Mouse (Mus musculus) limb, embryonic 11.5 days (tissue): ENCODE data around the gene Zfp408. TPM values are rescaled to one million over a fixed set of nuclear protein-coding genes. Genes with fewer than 3 reads are reported as not detected.

Experiments
- ATAC-seq: fragments of 200-750 bp; cut with Nextera tagmentation; 2 replicates; pipeline ENCODE4 v1.8.0; 2017; ENCODE audit warnings: low read depth; ENCODE audit not compliant: insufficient number of reproducible peaks, low FRiP score, low TSS enrichment
- DNase-seq: peaks from one replicate; pipeline ENCODE4 v3.0.0-alpha.2; 2015; ENCODE audit warnings: low spot score
- H3K27ac ChIP-seq: fragments of 300-500 bp; sonication (generic); replicated peaks from 2 replicates; pipeline ENCODE4 v1.5.1; 2014; ENCODE audit warnings: low read depth, mild to moderate bottlenecking, low read length
- H3K27me3 ChIP-seq: fragments of 300-500 bp; sonication (generic); 2 replicates; pipeline ENCODE4 v1.6.1; 2014; ENCODE audit warnings: mild to moderate bottlenecking, low read length, mixed read lengths; ENCODE audit not compliant: control insufficient read depth, insufficient read depth
- H3K36me3 ChIP-seq: fragments of 300-500 bp; sonication (generic); 2 replicates; pipeline ENCODE4 v1.6.1; 2014; ENCODE audit warnings: mild to moderate bottlenecking, low read length, moderate library complexity, mixed read lengths; ENCODE audit not compliant: control insufficient read depth, insufficient read depth
- H3K4me1 ChIP-seq: fragments of 300-500 bp; sonication (generic); 2 replicates; pipeline ENCODE4 v1.6.1; 2014; ENCODE audit warnings: low read length, mixed read lengths; ENCODE audit not compliant: control insufficient read depth, insufficient read depth
- H3K4me2 ChIP-seq: fragments of 300-500 bp; sonication (generic); 2 replicates; pipeline ENCODE4 v1.6.1; 2014; ENCODE audit warnings: low read depth, mild to moderate bottlenecking, moderate library complexity; ENCODE audit not compliant: severe bottlenecking
- H3K4me3 ChIP-seq: fragments of 300-500 bp; sonication (generic); 2 replicates; pipeline ENCODE4 v1.5.1; 2014; ENCODE audit warnings: low read depth, low read length
- H3K9ac ChIP-seq: fragments of 300-500 bp; sonication (generic); 2 replicates; pipeline ENCODE4 v1.6.1; 2014; ENCODE audit warnings: mild to moderate bottlenecking, low read length
- H3K9me3 ChIP-seq: fragments of 300-500 bp; sonication (generic); 2 replicates; pipeline ENCODE4 v1.6.1; 2016; ENCODE audit warnings: low read length; ENCODE audit not compliant: control insufficient read depth
- WGBS: fragments of 180-500 bp; shearing (Covaris S2); extraction: QIAGEN DNeasy Blood & Tissue Kit; methylation state at CpG from one replicate; pipeline ENCODE4 v1.1.7; 2014; 5-methylcytosine and 5-hydroxymethylcytosine counted together
- polyA plus RNA-seq: library from polyadenylated mRNA; unstranded; fragments of >200 nt; fragmentation: Nextera tagmentation; extraction: Ambion mirVana; gene quantifications from 2 replicates; pipeline ENCODE4 v1.2.1, GENCODE M21; 2014

Gene Zfp408
- polyA plus RNA-seq = 7.1 and 7.4 TPM in 2 replicates

DNA sequence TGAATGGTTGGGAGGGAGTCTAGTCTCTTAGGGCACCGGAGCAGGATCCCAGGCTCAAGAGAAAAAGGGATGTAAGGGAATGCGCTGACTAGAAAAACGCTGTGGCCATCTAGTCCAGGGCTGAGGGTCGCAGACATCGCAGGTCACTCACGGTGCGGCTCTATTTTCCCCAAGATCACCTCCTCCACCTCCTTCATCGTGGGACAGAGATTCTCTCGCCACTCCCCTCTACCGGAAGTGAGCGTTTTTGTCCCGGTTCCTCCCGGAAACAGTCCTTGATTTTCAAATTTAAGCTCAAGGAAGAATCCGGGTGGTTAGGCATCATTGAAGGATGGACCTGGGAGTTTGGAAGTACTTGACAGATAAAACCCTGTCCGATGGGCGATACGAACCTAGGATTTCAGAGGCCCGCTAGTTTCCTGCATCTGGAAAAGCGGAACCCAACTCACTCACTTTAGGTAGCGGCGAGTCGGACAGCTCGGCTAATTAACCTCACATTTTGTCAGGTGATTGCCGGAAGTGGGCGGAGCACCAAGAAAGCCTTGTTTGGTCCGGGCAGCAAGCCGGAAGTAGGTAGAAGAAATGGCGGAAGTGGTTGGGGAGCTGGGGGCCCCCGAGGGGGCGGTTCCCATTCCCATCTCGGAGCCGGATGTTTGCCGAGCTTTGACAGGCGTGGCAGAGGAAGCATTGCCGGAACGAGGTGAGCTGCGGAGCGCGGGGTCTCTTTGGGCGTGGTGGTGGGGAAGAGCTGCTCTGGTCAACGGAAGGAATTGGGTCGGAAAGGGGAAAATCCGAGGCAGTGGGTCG lies at the start of gene Zfp408, which contains the start of gene Arhgap1:
Gene Zfp408 (minus strand): TSS at position 239 of the 807 bp plus-strand sequence.
Gene Arhgap1 (plus strand): TSS at position 308 of the 807 bp plus-strand sequence.
- H3K27ac ChIP-seq = peak within 1 kb of the TSS; percentile 77
- H3K4me2 ChIP-seq = peak within 1 kb of the TSS; percentile 91
- peak; percentile 97 for DNase-seq
- peak; percentile 91 for ATAC-seq
- peaks cover 27% of the 10 kb centered on the region for H3K36me3 ChIP-seq
- under 1% methylated on average over 44 of the region's 44 CpGs for WGBS
- H3K9me3 ChIP-seq = no peaks in the 10 kb centered on the region
- peak within 1 kb of the TSS; percentile 90 for H3K4me3 ChIP-seq
- no peaks in the 10 kb centered on the region for H3K27me3 ChIP-seq
- H3K9ac ChIP-seq = peak within 1 kb of the TSS; percentile 84
- H3K4me1 ChIP-seq = peaks cover 10% of the 10 kb centered on the region

DNA sequence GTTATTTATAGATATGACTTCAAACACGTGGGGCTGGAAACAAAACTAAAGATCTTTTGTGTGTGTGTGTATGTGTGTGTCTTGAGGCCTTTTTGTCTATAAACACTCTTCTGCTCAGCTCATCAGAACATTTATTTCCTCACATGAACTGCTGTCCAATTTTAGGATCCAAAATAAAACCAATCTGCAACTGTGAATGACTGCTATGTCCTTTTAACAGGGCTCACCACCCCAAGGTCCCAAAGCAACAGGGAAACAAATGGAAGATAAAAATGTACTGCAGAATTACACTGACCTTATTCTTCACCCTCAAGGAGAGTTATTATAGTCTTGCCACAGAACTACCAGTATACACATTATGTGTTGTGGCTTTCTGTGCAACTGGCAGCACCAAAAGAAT lies 49.6 kb upstream of the Zfp408 start:
- no peaks in the 10 kb centered on the region for H3K36me3 ChIP-seq
- H3K4me2 ChIP-seq = no peak overlapping the region
- H3K4me3 ChIP-seq = no peak overlapping the region
- H3K27me3 ChIP-seq = no peaks in the 10 kb centered on the region
- H3K9me3 ChIP-seq = no peaks in the 10 kb centered on the region
- DNase-seq = no peak
- no peak for ATAC-seq
- WGBS = 77% methylated on average over 1 of the region's 1 CpGs
- H3K4me1 ChIP-seq = no peaks in the 10 kb centered on the region
- H3K9ac ChIP-seq = no peak overlapping the region
- no peak overlapping the region for H3K27ac ChIP-seq

DNA sequence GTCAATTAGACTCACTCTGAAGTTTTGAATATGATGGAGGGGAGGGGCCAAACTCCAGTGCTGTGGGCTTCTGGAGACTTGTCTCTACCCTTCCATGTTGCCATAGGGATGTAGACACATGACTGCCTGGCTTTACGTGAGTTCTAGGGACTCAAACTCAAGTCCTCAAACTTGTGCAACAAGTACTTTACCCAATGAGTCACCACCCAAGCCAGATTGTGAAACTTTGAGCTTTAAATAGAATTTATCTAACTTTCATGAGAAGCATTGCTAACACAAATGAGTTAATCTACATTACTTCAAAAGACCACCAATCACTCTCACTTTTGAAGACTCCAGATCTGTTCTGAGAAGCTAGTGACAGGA lies 46.6 kb upstream of the Zfp408 start:
- H3K4me1 ChIP-seq = no peaks in the 10 kb centered on the region
- H3K36me3 ChIP-seq = no peaks in the 10 kb centered on the region
- DNase-seq (no peak), ATAC-seq (no peak)
- no peaks in the 10 kb centered on the region for H3K27me3 ChIP-seq
- 94% methylated on average over 1 of the region's 1 CpGs for WGBS
- no peak overlapping the region for H3K27ac ChIP-seq
- no peak overlapping the region for H3K4me3 ChIP-seq
- H3K4me2 ChIP-seq = no peak overlapping the region
- no peak overlapping the region for H3K9ac ChIP-seq
- no peaks in the 10 kb centered on the region for H3K9me3 ChIP-seq

DNA sequence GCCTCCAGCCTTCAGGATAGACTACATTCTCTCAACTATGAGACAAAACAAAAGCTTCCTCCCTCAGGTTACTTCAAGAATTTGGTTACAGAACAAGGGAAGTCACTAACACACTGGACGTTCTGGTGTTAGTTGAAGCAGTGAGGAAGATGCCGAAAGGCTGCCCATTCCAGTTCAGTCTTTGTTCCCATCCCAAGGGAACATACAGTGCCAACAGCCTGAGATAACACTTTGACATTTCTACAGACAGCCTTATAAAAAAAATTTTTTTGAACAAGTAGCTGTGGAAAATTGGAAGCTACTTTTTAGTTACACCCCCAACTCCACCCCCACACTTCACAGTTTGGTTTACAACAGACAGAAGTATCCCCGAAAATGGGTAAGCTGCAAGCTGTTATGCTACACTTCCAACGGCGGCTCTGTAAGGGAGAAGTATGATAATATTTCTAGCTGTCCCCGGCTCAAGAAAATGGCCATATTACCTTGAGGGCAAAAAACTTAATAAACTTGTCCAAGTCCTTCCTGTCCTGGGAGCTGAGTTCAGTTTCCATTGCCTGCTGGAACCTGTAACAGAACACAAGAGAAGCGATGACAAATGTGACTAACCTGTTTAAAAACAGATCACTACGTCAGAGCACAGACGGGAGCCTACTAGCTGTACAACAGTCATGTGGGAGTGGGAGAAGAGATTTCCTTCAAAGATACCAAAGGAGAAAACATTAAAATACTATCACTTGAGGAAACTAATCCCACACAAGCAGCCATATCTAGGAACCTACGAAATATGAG lies 46.0 kb upstream of the Zfp408 start:
- no peak for ATAC-seq
- no peaks in the 10 kb centered on the region for H3K27me3 ChIP-seq

DNA sequence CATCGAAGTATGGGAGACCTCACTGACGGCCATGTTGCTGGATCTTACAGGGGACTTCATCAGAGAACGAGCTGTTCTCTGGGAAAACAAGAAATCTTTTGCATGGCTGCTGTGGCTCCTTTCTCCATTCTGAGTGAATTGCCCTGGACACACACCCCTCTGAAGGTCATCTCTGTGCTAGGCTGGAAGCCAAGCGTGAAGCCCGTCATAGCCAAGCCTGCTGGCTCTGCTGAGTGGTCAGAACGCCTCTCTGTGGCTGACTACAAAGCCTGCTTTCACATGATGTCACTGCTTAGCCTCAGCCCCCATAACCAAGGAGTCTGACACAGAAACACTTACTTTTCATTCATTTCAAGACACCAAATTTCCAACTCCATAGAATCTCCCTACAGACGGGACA lies 39.9 kb upstream of the Zfp408 start:
- DNase-seq (no peak), ATAC-seq (no peak)
- H3K27ac ChIP-seq = no peak overlapping the region
- no peak overlapping the region for H3K4me3 ChIP-seq
- H3K36me3 ChIP-seq = peaks cover 2% of the 10 kb centered on the region; the same call in 1 of the 2 replicates
- WGBS = 87% methylated on average over 7 of the region's 7 CpGs
- no peak overlapping the region for H3K9ac ChIP-seq
- no peaks in the 10 kb centered on the region for H3K4me1 ChIP-seq
- no peak overlapping the region for H3K4me2 ChIP-seq
- no peaks in the 10 kb centered on the region for H3K9me3 ChIP-seq
- H3K27me3 ChIP-seq = no peaks in the 10 kb centered on the region

More for the DNA sequence above, 46.0 kb upstream of the Zfp408 start:
- Histone ChIP-seq H3K36me3 (no peaks in the 10 kb centered on the region), H3K4me3 (no peak overlapping the region), H3K4me2 (no peak overlapping the region), H3K4me1 (no peaks in the 10 kb centered on the region), H3K9ac (no peak overlapping the region), H3K27ac (no peak overlapping the region), H3K9me3 (no peaks in the 10 kb centered on the region)
- no peak for DNase-seq
- 90% methylated on average over 10 of the region's 10 CpGs for WGBS

DNA sequence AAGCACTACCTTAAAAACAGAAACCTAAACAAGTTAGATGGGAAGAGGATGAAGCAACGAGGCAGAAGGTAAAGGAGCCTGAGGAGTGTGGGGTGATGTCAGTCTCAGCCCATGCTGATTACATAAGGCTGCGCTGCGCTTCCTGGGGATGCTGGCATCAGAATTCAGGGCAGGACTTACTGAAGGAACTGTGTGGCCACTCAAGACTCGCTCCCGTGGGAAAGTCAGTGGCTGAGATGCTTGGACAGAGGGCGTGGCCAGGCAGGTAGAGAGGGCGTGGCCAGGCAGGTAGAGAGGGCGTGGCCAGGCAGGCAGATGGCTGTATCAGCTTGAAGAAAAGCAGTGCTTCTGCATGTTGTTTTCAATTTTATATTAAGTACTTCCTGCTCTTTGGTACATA lies 34.3 kb upstream of the Zfp408 start:
- DNase-seq (no peak), ATAC-seq (no peak)
- Histone ChIP-seq H3K9ac (no peak overlapping the region), H3K4me1 (no peaks in the 10 kb centered on the region), H3K27ac (no peak overlapping the region), H3K36me3 (peaks cover 4% of the 10 kb centered on the region; the same call in 1 of the 2 replicates), H3K4me3 (no peak overlapping the region), H3K9me3 (no peaks in the 10 kb centered on the region), H3K4me2 (no peak overlapping the region), H3K27me3 (no peaks in the 10 kb centered on the region)
- WGBS = 81% methylated on average over 8 of the region's 8 CpGs

DNA sequence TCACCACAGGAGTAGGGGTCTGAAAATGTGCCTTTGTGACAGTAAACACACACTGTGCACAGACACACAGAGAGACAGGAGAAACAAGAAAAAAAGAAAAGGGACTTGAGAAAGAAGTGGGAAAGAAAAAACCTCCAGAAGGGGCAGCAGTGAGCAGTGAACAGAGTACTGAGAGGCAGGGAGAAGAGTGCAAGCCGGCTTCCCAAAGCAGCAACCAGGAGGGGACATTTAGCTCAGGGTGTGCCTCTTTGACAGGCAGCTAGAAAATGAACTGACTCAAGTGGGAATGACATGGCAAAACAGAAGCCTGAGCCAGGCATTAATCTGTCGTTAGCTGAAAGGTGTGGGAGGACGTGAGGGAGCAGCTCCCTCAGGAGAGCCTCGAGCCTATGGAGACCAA lies 33.3 kb upstream of the Zfp408 start:
- Histone ChIP-seq H3K4me3 (no peak overlapping the region), H3K27ac (no peak overlapping the region), H3K36me3 (peaks cover 7% of the 10 kb centered on the region; the same call in 1 of the 2 replicates), H3K9me3 (no peaks in the 10 kb centered on the region), H3K9ac (no peak overlapping the region), H3K27me3 (no peaks in the 10 kb centered on the region), H3K4me2 (no peak overlapping the region), H3K4me1 (no peaks in the 10 kb centered on the region)
- peak; percentile 58 for DNase-seq
- WGBS = 62% methylated on average over 4 of the region's 4 CpGs
- no peak for ATAC-seq

DNA sequence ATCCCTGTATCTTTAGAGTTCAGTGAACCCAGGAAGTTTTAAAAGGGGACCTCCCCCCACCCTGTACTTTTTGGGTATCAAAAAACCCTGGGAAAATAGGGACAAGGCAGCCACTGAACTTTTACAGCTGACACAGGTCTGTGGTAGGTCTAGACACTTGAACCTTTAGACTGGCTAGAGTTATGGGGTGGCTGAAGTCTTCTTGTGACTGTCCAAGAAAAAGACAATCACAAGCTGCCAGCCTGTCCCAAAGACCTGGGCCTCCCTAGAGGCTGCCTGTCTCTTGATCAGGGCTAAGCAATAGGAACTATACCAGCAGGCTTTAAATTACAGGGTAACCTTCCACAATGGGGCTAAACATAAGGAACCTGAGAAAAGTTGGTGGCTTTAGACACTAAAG lies 27.4 kb upstream of the Zfp408 start:
- H3K27me3 ChIP-seq = no peaks in the 10 kb centered on the region
- no peak overlapping the region for H3K9ac ChIP-seq
- DNase-seq = no peak
- no peak overlapping the region for H3K27ac ChIP-seq
- no peak overlapping the region for H3K4me2 ChIP-seq
- no peaks in the 10 kb centered on the region for H3K4me1 ChIP-seq
- H3K36me3 ChIP-seq = peaks cover 15% of the 10 kb centered on the region
- no peak overlapping the region for H3K4me3 ChIP-seq
- no peaks in the 10 kb centered on the region for H3K9me3 ChIP-seq
- ATAC-seq = no peak
